Mouse (Mus musculus) ovary, adult 10 weeks (tissue): ENCODE results near the gene Bmf. TPM values are rescaled to one million over a fixed set of nuclear protein-coding genes. Genes with fewer than 3 reads are reported as not detected.

Experiments
- polyA plus RNA-seq: library from polyadenylated mRNA; stranded (reverse); fragments of 350-450 nt; fragmentation: Illumina TruSeq; extraction: RNeasy Lipid Tissue Mini Kit (QIAGEN cat#74804); gene quantifications from one replicate; pipeline ENCODE4 v1.2.3, GENCODE M21; 2014

The Bmf gene
- 6.9 TPM for polyA plus RNA-seq

DNA sequence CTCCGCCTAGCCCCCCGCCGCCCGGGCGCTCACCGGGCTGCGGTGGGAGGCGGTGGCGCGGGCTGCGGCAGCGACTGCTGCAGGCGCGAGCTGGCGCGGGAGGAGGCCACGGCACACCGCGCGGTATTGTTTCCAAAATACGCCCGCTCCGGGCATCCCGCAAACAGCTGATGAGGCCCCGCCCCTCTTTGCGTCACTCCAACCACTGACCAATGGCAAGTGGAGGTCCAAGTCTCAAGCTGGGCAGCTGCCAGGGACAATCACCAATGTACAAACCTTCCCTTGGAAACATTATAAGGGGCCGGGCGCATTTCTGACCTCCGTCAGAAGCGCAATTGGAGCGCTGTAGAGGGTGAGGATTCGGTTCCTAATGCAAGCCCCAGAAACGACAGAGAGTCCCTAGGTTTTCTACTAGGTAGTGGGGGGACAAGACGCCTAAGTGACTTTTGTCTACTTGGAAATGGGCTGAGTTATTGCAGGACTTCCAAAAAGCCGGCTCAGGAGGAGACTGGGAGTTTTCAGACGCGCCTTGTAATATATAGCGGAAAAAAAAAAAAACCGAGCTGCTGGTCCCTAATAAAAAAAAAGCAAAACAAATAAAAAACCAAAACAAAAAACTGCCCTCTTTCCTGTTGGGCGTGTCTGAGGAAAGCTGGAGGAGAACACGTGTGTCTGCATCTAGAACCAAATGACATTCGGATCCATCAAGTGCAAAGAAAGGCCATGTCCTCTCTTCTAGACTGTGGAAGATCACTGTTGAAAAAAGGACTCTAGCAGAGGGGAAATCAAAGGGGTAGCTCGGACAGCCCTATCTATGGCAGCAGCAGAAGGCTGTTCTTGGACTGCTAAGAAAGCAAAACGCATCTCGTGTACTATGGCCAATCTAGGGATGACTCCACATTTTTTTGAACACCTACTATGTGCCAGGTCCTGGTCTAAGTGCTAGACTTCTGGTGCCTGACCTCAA is at the start of gene Bmf:
Bmf (minus strand) TSS at position 181 of the 967 bp plus-strand sequence.

DNA sequence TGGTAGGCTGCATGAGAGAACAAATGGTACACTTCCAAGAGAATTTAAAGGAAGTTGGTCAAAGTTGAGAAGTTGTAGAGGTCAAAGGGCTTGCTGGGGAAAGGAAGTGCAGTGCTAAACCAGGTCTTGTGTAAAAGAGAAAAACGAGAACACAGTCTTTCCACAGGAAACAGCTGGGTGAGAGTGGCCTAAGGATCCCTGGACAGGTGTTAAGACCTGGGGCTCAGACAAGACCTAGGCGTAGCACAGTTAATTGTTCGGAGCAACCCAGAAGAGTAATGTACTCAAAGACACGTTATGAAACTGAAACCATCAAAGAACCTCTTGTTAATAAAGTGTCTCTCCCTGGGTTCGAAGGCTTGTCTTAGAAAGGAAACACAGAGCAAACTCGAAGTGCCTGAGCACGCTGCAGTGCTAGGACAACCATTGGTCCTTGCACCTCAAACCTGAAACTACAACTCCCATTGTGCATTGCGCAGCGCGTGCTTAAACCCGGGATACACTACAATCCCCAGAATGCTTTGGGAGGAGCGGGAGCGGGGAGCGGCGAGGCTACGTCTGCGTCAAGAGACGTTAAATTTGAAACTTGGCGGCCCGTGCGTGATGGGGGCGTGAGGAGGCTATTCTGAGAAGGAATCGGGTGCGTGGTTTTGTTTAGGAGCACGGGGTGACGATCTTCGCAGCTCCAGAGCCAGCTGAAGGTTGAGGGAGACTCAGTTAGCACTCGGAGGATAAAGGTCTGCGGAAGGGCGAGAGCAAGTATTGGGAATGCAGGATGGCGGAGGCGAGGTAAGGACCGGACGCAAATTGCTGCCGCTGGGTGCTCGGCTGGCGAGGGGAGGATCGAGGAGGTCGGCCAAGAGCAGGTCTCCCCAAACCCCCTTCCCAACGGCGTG is 48.4 kb upstream of the Bmf start, which contains the start of gene Bub1b:
Bub1b (plus strand) TSS at position 539 of the 896 bp plus-strand sequence.

DNA sequence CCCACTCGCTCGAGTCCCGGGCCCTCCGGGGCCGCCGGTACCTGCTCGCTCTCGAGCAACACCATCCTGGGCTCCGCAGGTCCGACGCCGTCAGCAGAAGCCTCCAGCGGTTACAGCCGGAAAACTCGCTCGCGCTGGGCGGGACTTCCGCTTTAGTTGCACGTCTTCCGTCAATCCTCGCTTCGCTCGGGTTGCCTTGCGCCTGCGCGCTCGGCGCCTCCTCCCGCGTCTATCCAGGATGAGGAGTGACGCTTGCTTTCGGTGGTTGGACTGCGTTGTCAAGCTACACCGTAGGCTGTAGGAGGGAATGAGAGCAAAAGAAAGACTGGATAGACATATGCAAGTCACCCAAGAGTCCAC is 70.0 kb downstream of the Bmf start, which contains the start of gene Srp14:
Srp14 (minus strand) TSS at position 162 of the 360 bp plus-strand sequence.

Other genes starting within 250 kb of the Bmf start
- gene Gpr176, start 176.3 kb downstream of the Bmf start, polyA plus RNA-seq = 0.23 TPM
- gene Eif2ak4, start 161.1 kb downstream of the Bmf start, polyA plus RNA-seq = 10.3 TPM
- gene Srp14, start 70.0 kb downstream of the Bmf start, polyA plus RNA-seq = 111 TPM
- 56.9 TPM for gene Bub1b, start 48.5 kb upstream of the Bmf start, polyA plus RNA-seq
- gene Pak6, start 113.6 kb upstream of the Bmf start, polyA plus RNA-seq = 2.6 TPM
- gene Ankrd63, start 154.3 kb upstream of the Bmf start, polyA plus RNA-seq = 4.7 TPM
- gene Plcb2, start 178.8 kb upstream of the Bmf start, polyA plus RNA-seq = 0.34 TPM
- 24.0 TPM for gene Inafm2, start 196.1 kb upstream of the Bmf start, polyA plus RNA-seq
- 1.3 TPM for gene Ccdc9b, start 213.0 kb upstream of the Bmf start, polyA plus RNA-seq
- gene Phgr1, start 223.1 kb upstream of the Bmf start, polyA plus RNA-seq = not detected
- gene Disp2, start 230.0 kb upstream of the Bmf start, polyA plus RNA-seq = 0.06 TPM